Mouse (Mus musculus) myocyte (in vitro differentiated cells): ENCODE data around the gene Srsf7. TPM values are rescaled to one million over a fixed set of nuclear protein-coding genes. Genes with fewer than 3 reads are reported as not detected.

Source experiments
- H3K27me3 ChIP-seq: one replicate; pipeline ENCODE4 v1.6.1; 2011; ENCODE audit not compliant: control insufficient read depth, insufficient read depth, insufficient read length
- H3K36me3 ChIP-seq: one replicate; pipeline ENCODE4 v1.6.1; 2011; ENCODE audit not compliant: control insufficient read depth, insufficient read depth
- H3K4me2 ChIP-seq: one replicate; pipeline ENCODE4 v1.6.1; 2011; ENCODE audit warnings: low read depth, control low read depth
- H3K4me3 ChIP-seq: one replicate; pipeline ENCODE4 v1.5.1; 2011; ENCODE audit warnings: mild to moderate bottlenecking, control low read depth, moderate library complexity
- H3K79me2 ChIP-seq: one replicate; pipeline ENCODE4 v1.6.1; 2011; ENCODE audit not compliant: control insufficient read depth, insufficient read depth
- H3ac ChIP-seq: one replicate; pipeline ENCODE4 v1.6.1; 2011; ENCODE audit not compliant: control insufficient read depth, insufficient read length
- CEBPB ChIP-seq: IDR thresholded peaks from 2 replicates; pipeline ENCODE4 v1.6.1; 2011; ENCODE audit warnings: mild to moderate bottlenecking, moderate library complexity; ENCODE audit not compliant: poor library complexity, insufficient read depth, severe bottlenecking
- E2F4 ChIP-seq: IDR thresholded peaks from one replicate; pipeline ENCODE4 v1.6.1; 2011; ENCODE audit warnings: mild to moderate bottlenecking, control low read depth, moderate library complexity; ENCODE audit not compliant: insufficient read depth
- MAX ChIP-seq: IDR thresholded peaks from one replicate; pipeline ENCODE4 v1.6.1; 2011; ENCODE audit warnings: low read depth, mild to moderate bottlenecking, control low read depth
- MYOD1 ChIP-seq, 3 experiments: IDR thresholded peaks; one replicate each; pipeline ENCODE4 v1.6.1; 2011; ENCODE audit warnings: control low read depth in 2 of 3, low read depth in 2 of 3, mild to moderate bottlenecking in 2 of 3, moderate library complexity in 1 of 3; ENCODE audit not compliant: insufficient read length in 2 of 3, control insufficient read depth in 1 of 3
- MYOG ChIP-seq, 3 experiments: IDR thresholded peaks; one replicate each; pipeline ENCODE4 v1.6.1; 2011; ENCODE audit warnings: control low read depth in 2 of 3, low read depth in 2 of 3, mild to moderate bottlenecking in 2 of 3; ENCODE audit not compliant: insufficient read length in 2 of 3, control insufficient read depth in 1 of 3, insufficient read depth in 1 of 3
- POLR2A ChIP-seq: IDR thresholded peaks from one replicate; pipeline ENCODE4 v1.6.1; 2011; ENCODE audit warnings: low read depth, mild to moderate bottlenecking, control low read depth, moderate library complexity; ENCODE audit not compliant: insufficient read length
- POLR2AphosphoS2 ChIP-seq: IDR thresholded peaks from one replicate; pipeline ENCODE4 v1.6.1; 2011; ENCODE audit warnings: low read depth, control low read depth; ENCODE audit not compliant: insufficient read length
- REST ChIP-seq: IDR thresholded peaks from one replicate; pipeline ENCODE4 v1.6.1; 2011; ENCODE audit warnings: mild to moderate bottlenecking, control low read depth, moderate library complexity; ENCODE audit not compliant: insufficient read depth, insufficient read length
- SRF ChIP-seq: IDR thresholded peaks from one replicate; pipeline ENCODE4 v1.6.1; 2011; ENCODE audit warnings: low read depth; ENCODE audit not compliant: control insufficient read depth, insufficient read length
- TCF12 ChIP-seq: IDR thresholded peaks from one replicate; pipeline ENCODE4 v1.6.1; 2011; ENCODE audit warnings: mild to moderate bottlenecking, control low read depth; ENCODE audit not compliant: poor library complexity, insufficient read depth, severe bottlenecking
- TCF3 ChIP-seq: IDR thresholded peaks from one replicate; pipeline ENCODE4 v1.6.1; 2011; ENCODE audit warnings: low read depth, control low read depth; ENCODE audit not compliant: insufficient read length
- USF1 ChIP-seq: IDR thresholded peaks from one replicate; pipeline ENCODE4 v1.6.1; 2011; ENCODE audit warnings: low read depth, mild to moderate bottlenecking, control low read depth, moderate library complexity
- polyA plus RNA-seq: library from polyadenylated mRNA; unstranded; fragments of >200 nt; fragmentation: generic; extraction: Trizol; gene quantifications from one replicate; pipeline ENCODE4 v1.2.1, GENCODE M21; 2012; ENCODE audit warnings: missing spikeins

The Srsf7 gene
- polyA plus RNA-seq, 1 experiment: 72.0 TPM

GRCm38 (mm10) chr17:80174146-80174545 is 33.0 kb downstream of the Srsf7 start:
- H3K4me2 ChIP-seq: no peak overlapping the region
- H3K36me3 ChIP-seq: no peaks in the 10 kb centered on the region
- no peak overlapping the region for H3ac ChIP-seq
- no peak for TF ChIP-seq TCF12
- TF ChIP-seq TCF3: no peak
- no peak for TF ChIP-seq CEBPB
- no peak for TF ChIP-seq USF1
- TF ChIP-seq E2F4: no peak
- TF ChIP-seq REST: no peak
- TF ChIP-seq MYOD1 (IDR thresholded peaks at IDR 0.05; ENCODE audit: control insufficient read depth in 1 of 3, insufficient read length in 2 of 3, low read depth in 2 of 3): no peak
- TF ChIP-seq POLR2A: no peak
- no peak for TF ChIP-seq SRF
- TF ChIP-seq MYOG (IDR thresholded peaks at IDR 0.05; ENCODE audit: control insufficient read depth in 1 of 3, insufficient read depth in 1 of 3, insufficient read length in 2 of 3, low read depth in 2 of 3): no peak
- TF ChIP-seq MAX: no peak
- no peak for TF ChIP-seq POLR2AphosphoS2
- no peak overlapping the region for H3K4me3 ChIP-seq
- H3K27me3 ChIP-seq: no peaks in the 10 kb centered on the region
- H3K79me2 ChIP-seq: no peaks in the 10 kb centered on the region

GRCm38 (mm10) chr17:80173708-80174107 is 33.4 kb downstream of the Srsf7 start:
- no peak for TF ChIP-seq SRF
- TF ChIP-seq MAX: no peak
- no peak for TF ChIP-seq TCF3
- TF ChIP-seq E2F4: no peak
- TF ChIP-seq MYOG (IDR thresholded peaks at IDR 0.05; ENCODE audit: control insufficient read depth in 1 of 3, insufficient read depth in 1 of 3, insufficient read length in 2 of 3, low read depth in 2 of 3): no peak
- TF ChIP-seq POLR2A: no peak
- TF ChIP-seq REST: no peak
- TF ChIP-seq MYOD1 (IDR thresholded peaks at IDR 0.05; ENCODE audit: control insufficient read depth in 1 of 3, insufficient read length in 2 of 3, low read depth in 2 of 3): no peak
- no peak for TF ChIP-seq POLR2AphosphoS2
- TF ChIP-seq CEBPB: no peak
- TF ChIP-seq TCF12: no peak
- TF ChIP-seq USF1: no peak
- Histone ChIP-seq H3K36me3 (no peaks in the 10 kb centered on the region), H3K4me2 (no peak overlapping the region), H3K27me3 (no peaks in the 10 kb centered on the region), H3ac (no peak overlapping the region), H3K79me2 (no peaks in the 10 kb centered on the region), H3K4me3 (no peak overlapping the region)

GRCm38 (mm10) chr17:80172761-80173160 is 34.3 kb downstream of the Srsf7 start:
- Histone ChIP-seq H3ac (no peak overlapping the region), H3K36me3 (no peaks in the 10 kb centered on the region), H3K4me2 (no peak overlapping the region), H3K79me2 (no peaks in the 10 kb centered on the region), H3K27me3 (no peaks in the 10 kb centered on the region), H3K4me3 (no peak overlapping the region)
- TF ChIP-seq POLR2A: no peak
- no peak for TF ChIP-seq TCF12
- TF ChIP-seq TCF3: no peak
- TF ChIP-seq REST: no peak
- no peak for TF ChIP-seq USF1
- no peak for TF ChIP-seq CEBPB
- TF ChIP-seq MYOD1 (IDR thresholded peaks at IDR 0.05; ENCODE audit: control insufficient read depth in 1 of 3, insufficient read length in 2 of 3, low read depth in 2 of 3): no peak
- no peak for TF ChIP-seq SRF
- no peak for TF ChIP-seq E2F4
- no peak for TF ChIP-seq POLR2AphosphoS2

GRCm38 (mm10) chr17:80171948-80172347 is 35.2 kb downstream of the Srsf7 start:
- TF ChIP-seq POLR2A (no peak), MYOG (IDR thresholded peaks at IDR 0.05; ENCODE audit: control insufficient read depth in 1 of 3, insufficient read depth in 1 of 3, insufficient read length in 2 of 3, low read depth in 2 of 3) (no peak), SRF (no peak), E2F4 (no peak), USF1 (no peak), CEBPB (no peak), TCF12 (no peak), TCF3 (no peak), MAX (no peak), MYOD1 (IDR thresholded peaks at IDR 0.05; ENCODE audit: control insufficient read depth in 1 of 3, insufficient read length in 2 of 3, low read depth in 2 of 3) (no peak), REST (no peak), POLR2AphosphoS2 (no peak)
- H3ac ChIP-seq: no peak overlapping the region
- no peaks in the 10 kb centered on the region for H3K36me3 ChIP-seq

GRCm38 (mm10) chr17:80170951-80171350 is 36.2 kb downstream of the Srsf7 start:
- Histone ChIP-seq H3ac (no peak overlapping the region), H3K27me3 (no peaks in the 10 kb centered on the region), H3K4me3 (no peak overlapping the region), H3K79me2 (no peaks in the 10 kb centered on the region), H3K4me2 (no peak overlapping the region), H3K36me3 (no peaks in the 10 kb centered on the region)
- TF ChIP-seq POLR2A (no peak), POLR2AphosphoS2 (no peak), REST (no peak), USF1 (no peak), E2F4 (no peak)

More at GRCm38 (mm10) chr17:80171948-80172347, 35.2 kb downstream of the Srsf7 start:
- Histone ChIP-seq H3K4me3 (no peak overlapping the region), H3K27me3 (no peaks in the 10 kb centered on the region), H3K79me2 (no peaks in the 10 kb centered on the region), H3K4me2 (no peak overlapping the region)
